Mouse (Mus musculus) limb, embryonic 11.5 days (tissue): ENCODE results near the gene Rasal2. TPM values are rescaled to one million over a fixed set of nuclear protein-coding genes. Genes with fewer than 3 reads are reported as not detected.
A peak's percentile ranks its signal among the peaks of the same experiment; 100 is the strongest.

Source experiments
- ATAC-seq: fragments of 200-750 bp; cut with Nextera tagmentation; 2 replicates; pipeline ENCODE4 v1.8.0; 2017; ENCODE audit warnings: low read depth; ENCODE audit not compliant: insufficient number of reproducible peaks, low FRiP score, low TSS enrichment
- DNase-seq: peaks from one replicate; pipeline ENCODE4 v3.0.0-alpha.2; 2015; ENCODE audit warnings: low spot score
- H3K27ac ChIP-seq: fragments of 300-500 bp; sonication (generic); replicated peaks from 2 replicates; pipeline ENCODE4 v1.5.1; 2014; ENCODE audit warnings: low read depth, mild to moderate bottlenecking, low read length
- H3K27me3 ChIP-seq: fragments of 300-500 bp; sonication (generic); 2 replicates; pipeline ENCODE4 v1.6.1; 2014; ENCODE audit warnings: mild to moderate bottlenecking, low read length, mixed read lengths; ENCODE audit not compliant: control insufficient read depth, insufficient read depth
- H3K36me3 ChIP-seq: fragments of 300-500 bp; sonication (generic); 2 replicates; pipeline ENCODE4 v1.6.1; 2014; ENCODE audit warnings: mild to moderate bottlenecking, low read length, moderate library complexity, mixed read lengths; ENCODE audit not compliant: control insufficient read depth, insufficient read depth
- H3K4me1 ChIP-seq: fragments of 300-500 bp; sonication (generic); 2 replicates; pipeline ENCODE4 v1.6.1; 2014; ENCODE audit warnings: low read length, mixed read lengths; ENCODE audit not compliant: control insufficient read depth, insufficient read depth
- H3K4me2 ChIP-seq: fragments of 300-500 bp; sonication (generic); 2 replicates; pipeline ENCODE4 v1.6.1; 2014; ENCODE audit warnings: low read depth, mild to moderate bottlenecking, moderate library complexity; ENCODE audit not compliant: severe bottlenecking
- H3K4me3 ChIP-seq: fragments of 300-500 bp; sonication (generic); 2 replicates; pipeline ENCODE4 v1.5.1; 2014; ENCODE audit warnings: low read depth, low read length
- H3K9ac ChIP-seq: fragments of 300-500 bp; sonication (generic); 2 replicates; pipeline ENCODE4 v1.6.1; 2014; ENCODE audit warnings: mild to moderate bottlenecking, low read length
- H3K9me3 ChIP-seq: fragments of 300-500 bp; sonication (generic); 2 replicates; pipeline ENCODE4 v1.6.1; 2016; ENCODE audit warnings: low read length; ENCODE audit not compliant: control insufficient read depth
- WGBS: fragments of 180-500 bp; shearing (Covaris S2); extraction: QIAGEN DNeasy Blood & Tissue Kit; methylation state at CpG from one replicate; pipeline ENCODE4 v1.1.7; 2014; 5-methylcytosine and 5-hydroxymethylcytosine counted together
- polyA plus RNA-seq: library from polyadenylated mRNA; unstranded; fragments of >200 nt; fragmentation: Nextera tagmentation; extraction: Ambion mirVana; gene quantifications from 2 replicates; pipeline ENCODE4 v1.2.1, GENCODE M21; 2014

Gene Rasal2
- polyA plus RNA-seq, 1 experiment from 2014 or later, result 7.0 TPM

- no peaks in the 10 kb centered on the region for H3K9me3 ChIP-seq
- H3K27me3 ChIP-seq, result no peaks in the 10 kb centered on the region
- H3K4me1 ChIP-seq, result no peaks in the 10 kb centered on the region
- 62% methylated on average over 4 of the region's 4 CpGs for WGBS
- ATAC-seq (no peak), DNase-seq (no peak)
- H3K9ac ChIP-seq, result no peak overlapping the region
- H3K36me3 ChIP-seq, result no peaks in the 10 kb centered on the region
- no peak overlapping the region for H3K4me2 ChIP-seq
- H3K4me3 ChIP-seq, result no peak overlapping the region
- H3K27ac ChIP-seq, result no peak overlapping the region
These were observed 320.3 kb downstream of the Rasal2 start for GRCm38 (mm10) chr1:157092140-157092539.

- Histone ChIP-seq H3K4me1 (0 out of 2 replicates have a peak, but pooled peaks cover 5% of the 10 kb centered on the region), H3K36me3 (no peaks in the 10 kb centered on the region), H3K27ac (no peak overlapping the region), H3K9me3 (no peaks in the 10 kb centered on the region), H3K4me3 (no peak overlapping the region), H3K27me3 (no peaks in the 10 kb centered on the region), H3K9ac (no peak overlapping the region), H3K4me2 (no peak overlapping the region)
- 67% methylated on average over 3 of the region's 3 CpGs for WGBS
- no peak for ATAC-seq
- no peak for DNase-seq
These were observed 321.6 kb downstream of the Rasal2 start for GRCm38 (mm10) chr1:157090835-157091234.

DNA sequence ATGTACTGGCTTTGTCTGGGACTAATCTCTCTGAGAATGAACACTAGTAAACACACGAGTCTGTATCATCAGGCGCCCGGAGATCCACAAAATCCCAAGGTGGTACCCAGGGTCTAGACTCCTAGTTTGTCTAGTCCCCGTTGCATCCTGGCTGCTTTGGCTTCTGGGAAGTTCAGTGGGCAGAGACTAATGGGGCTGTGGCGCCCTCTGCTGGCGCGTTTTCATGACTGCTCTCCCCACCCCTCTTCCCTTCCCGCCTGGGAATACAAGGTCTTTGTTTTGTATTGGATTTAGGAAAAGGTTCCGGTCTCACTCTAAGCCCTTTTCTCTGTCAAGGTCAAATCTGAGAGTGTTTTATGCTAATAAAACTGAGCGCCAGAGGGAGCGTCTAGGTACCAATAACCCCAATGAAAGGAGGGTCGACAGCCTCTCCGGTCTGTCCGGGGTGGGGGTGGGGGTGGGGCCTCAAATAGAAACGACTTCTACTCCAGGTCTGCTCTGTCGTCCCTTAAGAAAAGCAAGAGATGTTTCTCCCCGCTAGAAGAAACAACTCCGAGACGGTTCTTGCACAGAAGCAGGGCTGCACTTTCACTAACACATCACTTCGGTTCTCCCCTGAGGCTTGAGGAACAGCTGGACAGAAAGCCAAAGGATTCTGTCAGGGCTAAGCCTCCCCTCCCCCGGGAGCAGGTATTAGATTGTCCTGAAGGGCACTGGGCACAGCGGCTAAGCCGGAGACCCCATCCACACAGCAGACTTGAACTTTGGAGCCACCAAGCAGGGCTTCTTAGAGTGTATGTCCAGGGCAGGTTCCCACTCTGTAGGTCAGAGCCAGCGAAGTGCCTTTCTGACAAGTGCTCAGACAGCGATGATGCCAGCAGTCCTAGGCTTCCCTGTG is 326.0 kb downstream of the Rasal2 start:
- 12% methylated on average over 25 of the region's 25 CpGs for WGBS
- DNase-seq (peak; percentile 89), ATAC-seq (peak; percentile 52; the same call in 1 of the 2 replicates)
- no peaks in the 10 kb centered on the region for H3K9me3 ChIP-seq
- 0 out of 2 replicates have a peak, but pooled peaks cover 5% of the 10 kb centered on the region for H3K4me1 ChIP-seq
- peak overlapping the region; percentile 58 for H3K9ac ChIP-seq
- peak overlapping the region; percentile 25 for H3K4me3 ChIP-seq
- H3K27ac ChIP-seq, result no peak overlapping the region
- no peaks in the 10 kb centered on the region for H3K27me3 ChIP-seq
- no peaks in the 10 kb centered on the region for H3K36me3 ChIP-seq
- H3K4me2 ChIP-seq, result peak overlapping the region; percentile 54

Other genes with a start within 250 kb of the Rasal2 start
- 6.4 and 8.6 TPM in 2 replicates for gene Cryzl2, start 46.0 kb upstream of the Rasal2 start, polyA plus RNA-seq
- 0.84 and 1.3 TPM in 2 replicates for gene Sec16b, start 94.1 kb upstream of the Rasal2 start, polyA plus RNA-seq